Mouse (Mus musculus) C2C12 (cell line): ENCODE results near the gene Sec31a.

Experiments used
- CEBPB ChIP-seq: IDR thresholded peaks from one replicate; pipeline ENCODE4 v1.6.1; 2011; ENCODE audit warnings: low read depth, mild to moderate bottlenecking, control low read depth, moderate library complexity
- CTCF ChIP-seq: IDR thresholded peaks from one replicate; pipeline ENCODE4 v1.5.1; 2011; ENCODE audit not compliant: control insufficient read depth, insufficient read depth, insufficient read length
- FOSL1 ChIP-seq: IDR thresholded peaks from one replicate; pipeline ENCODE4 v1.8.0; 2011; ENCODE audit warnings: mild to moderate bottlenecking, low read length; ENCODE audit not compliant: poor library complexity, insufficient read depth, severe bottlenecking
- MAX ChIP-seq: IDR thresholded peaks from one replicate; pipeline ENCODE4 v1.6.1; 2011; ENCODE audit warnings: mild to moderate bottlenecking, control low read depth
- MYOD1 ChIP-seq: IDR thresholded peaks from one replicate; pipeline ENCODE4 v1.6.1; 2011; ENCODE audit warnings: low read depth; ENCODE audit not compliant: control insufficient read depth, insufficient read length
- MYOG ChIP-seq: IDR thresholded peaks from one replicate; pipeline ENCODE4 v1.6.1; 2011; ENCODE audit not compliant: control insufficient read depth, insufficient read length; ENCODE audit errors: extremely low read depth
- USF1 ChIP-seq: IDR thresholded peaks from one replicate; pipeline ENCODE4 v1.6.1; 2011; ENCODE audit warnings: low read depth, mild to moderate bottlenecking, control low read depth, moderate library complexity

DNA sequence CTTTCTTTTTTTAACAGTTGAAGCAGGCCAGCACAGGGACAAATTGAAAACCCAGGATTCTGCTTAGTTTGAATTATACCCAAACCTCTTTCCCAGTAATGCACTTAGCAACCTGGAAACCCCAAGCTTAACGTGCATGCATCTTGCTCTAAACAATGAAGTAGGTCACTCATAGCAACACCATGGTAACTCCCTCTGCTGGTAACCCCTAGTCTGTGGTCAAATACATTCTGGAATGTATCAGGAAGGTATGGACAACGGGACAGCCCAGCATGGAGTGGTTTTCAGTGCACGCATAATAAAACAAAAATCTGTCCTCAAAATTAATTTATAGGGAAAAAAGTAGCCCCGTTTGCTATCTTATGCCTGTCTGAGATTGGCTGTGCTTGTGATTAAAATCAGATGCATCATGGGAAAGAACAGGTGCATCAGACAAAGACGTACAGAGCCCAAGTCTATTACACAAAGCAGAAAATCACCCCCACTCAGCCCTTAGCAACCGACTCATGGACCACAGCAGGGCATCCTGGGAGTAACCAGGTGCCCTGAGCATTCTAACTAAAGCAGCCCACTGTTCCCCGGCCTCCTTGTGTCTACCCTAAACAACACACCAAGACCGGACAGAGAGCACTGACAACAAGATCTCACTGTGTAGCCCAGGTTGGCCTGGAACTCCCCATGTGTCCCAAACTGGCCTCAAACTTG lies 83.6 kb downstream of the Sec31a start:
- TF ChIP-seq MYOG, result no peak
- TF ChIP-seq CEBPB, result no peak
- TF ChIP-seq CTCF, result no peak
- no peak for TF ChIP-seq MYOD1
- TF ChIP-seq USF1, result no peak
- no peak for TF ChIP-seq MAX
- no peak for TF ChIP-seq FOSL1
